Mouse (Mus musculus) frontal cortex, postnatal 10 days (tissue): Measurements from ENCODE around the gene Prss54.

ENCODE experiments used
- DNase-seq, 2 experiments: peaks; one replicate each; pipeline ENCODE4 v3.0.0; 2022; ENCODE audit warnings: low spot score in 2 of 2, mixed read lengths in 1 of 2

Prss54 gene

DNA sequence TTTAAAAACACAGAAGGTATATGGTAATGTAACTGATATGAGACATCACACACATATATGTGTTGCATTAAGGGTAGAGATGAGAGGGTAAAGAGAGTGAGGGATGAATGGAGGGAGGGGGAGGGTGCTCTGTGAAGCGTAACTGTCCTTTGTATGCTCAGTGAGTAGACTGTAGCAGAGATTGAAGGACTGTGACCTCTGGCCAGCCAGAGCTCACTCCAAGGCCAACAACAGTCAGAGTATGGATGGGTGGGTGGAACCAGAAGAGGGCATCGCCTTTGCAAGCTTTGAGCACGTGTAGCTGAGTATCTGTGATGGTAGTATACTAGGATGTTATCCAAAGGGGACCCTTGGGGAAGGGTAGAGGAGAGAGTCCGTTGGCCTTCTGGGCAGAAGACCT lies 24.6 kb downstream of the Prss54 start:
- no peak for DNase-seq

GRCm38 (mm10) chr8:95549871-95550829 lies 26.0 kb downstream of the Prss54 start:
- DNase-seq = no peak

- no peak for DNase-seq
Measured at GRCm38 (mm10) chr8:95547931-95548330, 28.2 kb downstream of the Prss54 start.

- DNase-seq = no peak
Measured at GRCm38 (mm10) chr8:95546986-95547385, 29.2 kb downstream of the Prss54 start.

DNA sequence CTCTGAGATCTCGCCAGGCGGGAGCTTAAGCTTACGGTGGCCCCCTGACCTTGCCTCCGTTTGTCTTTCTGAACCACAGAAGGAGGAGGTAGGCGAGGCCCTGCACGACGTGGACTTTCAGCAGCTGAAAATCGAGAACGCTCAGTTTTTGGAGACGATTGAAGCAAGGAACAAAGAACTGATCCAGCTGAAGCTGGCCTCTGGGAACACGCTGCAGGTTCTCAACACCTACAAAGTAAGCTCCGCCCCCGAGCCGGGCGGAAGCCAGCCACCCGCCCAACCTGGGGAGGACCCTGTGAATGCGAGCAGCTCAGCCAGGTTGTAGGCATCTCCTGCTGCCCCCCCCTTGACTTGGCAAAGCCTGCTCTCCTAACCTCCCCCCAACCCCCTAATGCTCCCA lies 30.3 kb downstream of the Prss54 start:
- DNase-seq = no peak

DNA sequence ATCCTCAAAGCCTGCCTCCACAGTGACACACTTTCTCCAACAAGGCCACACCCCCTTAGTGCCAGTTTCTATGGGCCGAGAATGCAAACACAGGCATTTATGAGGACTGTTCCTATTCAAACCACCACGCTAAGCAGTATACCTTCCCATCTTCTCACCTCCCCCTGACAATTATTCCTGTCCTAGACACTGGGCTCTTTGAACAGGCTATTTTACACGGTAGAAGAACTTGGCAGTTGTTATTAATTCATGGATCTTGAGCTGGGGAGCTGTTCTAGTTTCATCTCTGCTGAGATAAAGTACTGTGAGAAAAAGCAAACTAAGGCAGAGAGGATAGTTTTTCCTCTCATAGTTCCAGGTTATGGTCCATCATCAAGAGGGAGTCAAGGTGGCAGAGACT lies 33.1 kb downstream of the Prss54 start:
- DNase-seq = no peak

DNA sequence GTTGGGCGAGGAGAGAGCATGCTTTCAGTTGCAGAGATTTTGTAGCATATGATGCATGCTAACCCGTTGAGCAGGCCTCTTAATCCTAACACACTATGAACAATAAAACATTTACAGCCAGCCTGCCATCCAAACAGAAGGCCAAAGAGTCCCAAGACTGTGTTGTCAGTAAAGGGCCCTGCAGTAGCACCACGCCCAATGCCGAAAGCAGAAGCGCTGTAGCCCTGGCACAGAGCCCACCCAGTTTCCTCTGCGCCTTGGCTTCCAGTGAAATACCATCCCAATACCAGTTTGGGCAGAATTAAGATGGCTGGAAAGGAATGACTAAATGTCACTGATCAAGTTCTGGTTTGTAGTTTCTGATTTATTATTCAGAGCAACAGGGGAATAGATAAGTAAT lies 33.9 kb downstream of the Prss54 start:
- DNase-seq = no peak

DNA sequence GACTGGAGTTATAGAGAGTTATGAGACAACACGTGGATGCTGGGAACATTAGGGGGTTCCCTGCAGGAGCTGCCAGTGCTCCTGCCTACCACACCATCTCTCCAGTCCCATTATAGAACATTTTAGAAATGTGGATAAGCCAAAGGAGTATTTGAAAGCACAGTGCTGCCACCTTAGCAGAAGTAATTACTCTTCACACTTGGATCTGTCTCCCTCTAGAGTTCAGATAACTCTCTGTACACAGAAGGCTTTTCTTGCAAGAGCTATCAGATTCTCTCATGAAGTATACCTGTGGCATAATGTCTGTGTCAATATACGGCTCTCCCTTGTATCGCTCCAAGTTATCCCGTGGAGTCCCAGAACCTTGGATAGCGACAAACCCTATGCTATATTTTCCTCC lies 36.7 kb downstream of the Prss54 start:
- DNase-seq = no peak

DNA sequence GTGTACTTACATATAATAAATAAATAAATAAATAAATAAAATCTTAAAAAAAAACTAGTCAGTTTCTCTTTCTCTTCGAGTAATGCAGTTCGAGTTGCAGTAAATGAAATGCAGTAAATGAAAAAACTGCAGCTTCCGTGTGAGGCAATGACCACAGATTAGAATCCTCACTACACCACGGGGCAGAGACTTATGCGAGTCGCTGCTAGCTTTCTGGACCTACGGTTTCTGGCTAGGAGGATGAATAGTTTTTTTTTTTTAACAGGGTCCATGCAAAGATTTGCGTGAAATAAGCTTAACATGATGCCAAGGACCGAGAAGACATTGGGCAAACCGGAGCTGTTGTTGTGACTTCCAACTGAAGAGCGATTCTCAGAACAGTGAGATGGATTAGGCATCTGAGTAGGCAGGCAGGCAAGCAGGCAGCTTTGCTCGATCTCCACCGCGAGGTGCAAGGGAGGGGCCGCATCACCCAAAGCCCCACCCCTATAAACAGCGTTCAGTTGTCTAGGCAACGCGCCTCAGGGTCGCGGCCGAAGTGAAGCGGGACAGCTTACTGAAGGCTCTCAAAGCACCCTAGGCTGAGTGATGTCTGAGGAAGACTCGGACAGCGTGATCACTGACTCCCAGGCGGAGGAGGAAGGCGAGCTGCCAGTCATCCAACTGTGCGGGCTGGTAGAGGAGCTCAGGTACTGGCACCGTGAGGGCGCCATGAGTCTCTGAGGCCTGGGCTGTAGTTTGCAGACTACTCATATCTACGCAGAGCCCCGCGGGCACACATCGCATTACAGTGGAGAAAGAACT lies 42.4 kb downstream of the Prss54 start, which contains the start of gene Ccdc113:
TSS of gene Ccdc113 (plus strand) at position 502 of the 804 bp plus-strand sequence.
- DNase-seq = peak in 1 of 2 experiments; percentile 53

- DNase-seq = no peak
Measured at GRCm38 (mm10) chr8:95532206-95532605, 43.9 kb downstream of the Prss54 start.

DNA sequence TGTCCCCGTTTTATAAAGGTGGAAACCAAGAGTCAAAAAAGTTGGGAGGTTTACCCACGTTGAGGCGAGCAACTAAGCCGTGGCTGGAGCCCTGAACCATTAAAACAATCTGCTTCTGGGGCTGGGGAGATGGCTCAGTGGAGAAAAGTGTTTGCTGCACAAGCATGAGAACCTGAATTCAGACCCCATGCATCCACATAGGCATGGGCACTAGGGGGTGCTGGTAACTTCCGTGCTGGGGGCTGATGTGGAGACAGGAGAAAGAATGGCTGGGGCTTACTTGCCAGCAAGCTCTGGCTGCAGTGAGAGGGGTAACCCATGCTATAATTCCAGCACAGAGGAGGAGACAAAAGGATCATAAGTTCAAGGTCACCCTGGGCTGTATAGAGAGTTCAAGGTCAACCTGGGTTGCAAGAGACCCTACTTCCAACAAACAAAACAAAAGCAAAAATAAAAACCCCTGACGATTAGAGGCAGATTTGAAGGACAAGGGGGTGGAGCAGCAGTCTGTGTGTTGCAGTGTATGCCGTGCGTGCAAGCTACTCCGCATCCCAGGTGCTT lies 47.3 kb downstream of the Prss54 start:
- DNase-seq = no peak

DNA sequence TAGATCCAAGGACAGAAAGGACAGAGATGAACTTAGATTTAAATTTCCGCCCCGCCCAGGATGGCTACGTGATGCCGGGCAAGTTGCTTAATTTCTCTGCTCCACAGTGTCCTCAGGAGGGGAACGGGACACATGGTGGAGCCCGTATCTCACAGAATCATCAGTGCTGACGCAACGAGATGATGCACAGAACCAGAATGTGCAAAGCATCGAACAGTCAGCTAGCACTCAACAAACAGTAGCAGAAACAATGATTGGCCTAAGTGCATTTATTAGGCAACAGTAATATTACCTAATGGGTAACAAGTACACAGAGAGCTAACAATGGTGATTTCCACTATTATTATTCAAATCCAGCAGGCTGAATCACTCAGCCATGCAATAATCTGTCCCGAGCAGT lies 47.9 kb downstream of the Prss54 start:
- DNase-seq = no peak

- no peak for DNase-seq
Measured at GRCm38 (mm10) chr8:95523991-95524390, 52.1 kb downstream of the Prss54 start.

DNA sequence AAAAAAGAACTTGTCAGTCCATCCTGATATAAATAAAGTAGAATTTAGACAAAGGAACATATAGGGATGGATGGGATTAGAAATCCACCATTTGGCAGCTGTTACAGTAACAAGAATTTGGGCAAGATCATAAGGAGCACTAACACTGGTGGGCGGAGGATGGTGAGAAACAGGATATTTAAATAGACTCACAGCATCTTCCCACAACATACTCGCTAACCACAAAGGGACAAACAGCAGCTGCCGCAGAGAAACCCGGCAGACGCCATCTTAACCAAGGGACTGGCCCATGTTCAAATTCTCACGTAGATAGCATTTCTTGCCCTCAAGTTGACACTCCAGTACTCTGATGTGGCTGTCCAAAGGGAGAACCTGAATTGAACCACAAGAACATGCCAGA lies 59.2 kb downstream of the Prss54 start:
- DNase-seq = no peak

DNA sequence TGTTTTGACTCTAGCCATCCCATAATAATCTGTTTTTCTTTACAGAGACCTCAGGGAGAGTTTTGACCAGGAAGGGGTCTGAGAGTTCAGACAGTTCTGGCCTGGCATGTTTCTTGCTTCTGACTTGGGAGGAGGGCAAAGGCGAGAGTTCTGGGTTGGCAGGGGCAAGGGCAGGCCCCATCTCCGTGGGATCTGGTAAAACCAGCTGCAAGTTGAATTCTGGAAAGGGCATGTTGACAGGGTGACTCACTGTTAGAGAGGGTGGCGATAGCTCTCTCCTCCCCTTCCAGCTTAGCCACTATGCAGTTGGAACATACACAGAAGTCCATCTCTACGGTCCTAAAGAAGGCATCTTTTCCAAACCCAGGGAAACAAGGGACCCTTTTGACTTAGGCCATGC lies 62.9 kb downstream of the Prss54 start:
- DNase-seq = no peak

GRCm38 (mm10) chr8:95512257-95512656 lies 63.9 kb downstream of the Prss54 start:
- no peak for DNase-seq
